Mouse (Mus musculus) testis, adult 2 months (tissue): ENCODE data around the gene Chmp5.

ENCODE experiments used
- CTCF ChIP-seq: fragments of 200-500 bp; IDR thresholded peaks from 2 replicates; pipeline ENCODE4 v1.5.1; 2012; ENCODE audit warnings: low read depth, mild to moderate bottlenecking, inconsistent platforms, low read length, moderate library complexity; ENCODE audit not compliant: control insufficient read depth, insufficient read depth, insufficient replicate concordance
- POLR2A ChIP-seq: fragments of 200-500 bp; IDR thresholded peaks from 2 replicates; pipeline ENCODE4 v1.6.1; 2012; ENCODE audit warnings: low read depth, mild to moderate bottlenecking, inconsistent platforms, low read length, moderate library complexity; ENCODE audit not compliant: control insufficient read depth

- TF ChIP-seq CTCF (no peak), POLR2A (no peak)
Observed at GRCm38 (mm10) chr4:40908261-40908969, 39.8 kb upstream of the Chmp5 start.
